Mouse (Mus musculus) testis, adult 2 months (tissue): ENCODE results near the gene Spen.
A peak's percentile ranks its signal among the peaks of the same experiment; 100 is the strongest.

Experiments used
- CTCF ChIP-seq: fragments of 200-500 bp; IDR thresholded peaks from 2 replicates; pipeline ENCODE4 v1.5.1; 2012; ENCODE audit warnings: low read depth, mild to moderate bottlenecking, inconsistent platforms, low read length, moderate library complexity; ENCODE audit not compliant: control insufficient read depth, insufficient read depth, insufficient replicate concordance
- POLR2A ChIP-seq: fragments of 200-500 bp; IDR thresholded peaks from 2 replicates; pipeline ENCODE4 v1.6.1; 2012; ENCODE audit warnings: low read depth, mild to moderate bottlenecking, inconsistent platforms, low read length, moderate library complexity; ENCODE audit not compliant: control insufficient read depth

GRCm38 (mm10) chr4:141545743-141546333 is 7.4 kb upstream of the Spen start:
- TF ChIP-seq CTCF (0 out of 2 replicates have a peak, but pooled peaks have one; percentile 2), POLR2A (peak; percentile 88)
